10 mouse cellular contexts compared by ENCODE assay signal in the genomic region with DNA sequence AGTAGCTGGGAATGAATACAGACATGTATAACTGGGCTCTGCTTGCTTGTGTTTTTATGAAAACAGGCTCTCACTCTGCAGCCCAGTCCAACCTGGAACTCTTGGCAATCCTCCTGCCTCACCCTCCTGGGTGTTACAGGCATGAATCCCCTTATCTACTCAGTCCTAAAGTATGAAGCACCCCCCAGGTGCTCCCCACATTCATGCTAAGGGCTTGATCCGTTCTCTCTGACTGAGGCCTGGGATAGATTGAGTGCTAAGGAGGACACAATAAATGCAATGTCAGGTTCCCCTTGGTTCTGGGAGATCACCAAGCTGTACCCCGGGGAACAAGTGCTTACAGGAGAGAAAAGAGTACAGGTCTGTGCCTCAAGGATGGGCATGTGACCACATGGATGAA. TPM values are rescaled to one million over a fixed set of nuclear protein-coding genes. Genes with fewer than 3 reads are reported as not detected.
DNase-seq lines count a peak whose midpoint lies in the region; ATAC-seq and TF ChIP-seq lines count a peak whose summit lies in the region.
"Had no signal": no experiment of that assay in that cellular context is flagged by ENCODE, and none has a peak within 500 bp of the region (broad histone marks: within the 10 kb centered on the region; RNA-seq: fewer than 3 reads in every experiment).

No protein-coding gene starts in this region.

- no peak for TF ChIP-seq POLR2A in CH12.LX (IDR thresholded peaks at IDR 0.05; ENCODE audit: low read depth, low read length)

- H3K4me2 ChIP-seq in forebrain, embryonic 13.5 days = 0 out of 2 replicates have a peak overlapping the region, but pooled peaks have one; percentile 96
- no peak overlapping the region for H3K4me2 ChIP-seq in forebrain, embryonic 16.5 days (ENCODE audit: low read length)
- peak overlapping the region; percentile 75 for H3K4me2 ChIP-seq in kidney, embryonic 15.5 days
- H3K4me2 ChIP-seq in CH12.LX (ENCODE audit: insufficient read depth, low read depth, poor library complexity, severe bottlenecking) = 0 out of 2 replicates have a peak overlapping the region, but pooled peaks have one; percentile 34

- H3K79me2 ChIP-seq in CH12.LX (replicated peaks; ENCODE audit: control insufficient read depth, extremely low read depth, insufficient read depth, poor library complexity, severe bottlenecking) = no peaks in the 10 kb centered on the region

- peak overlapping the region; percentile 39; the same call in 1 of the 2 replicates for H3K4me3 ChIP-seq in forebrain, embryonic 13.5 days
- no peak overlapping the region for H3K4me3 ChIP-seq in forebrain, embryonic 16.5 days (replicated peaks; ENCODE audit: low read length)
- no peak overlapping the region for H3K4me3 ChIP-seq in kidney, embryonic 15.5 days (replicated peaks)
- H3K4me3 ChIP-seq in CH12.LX (replicated peaks in 1 of 3; ENCODE audit: low read depth in 2 of 3, low read length in 2 of 3, poor library complexity in 1 of 3) = no peak overlapping the region
- peak overlapping the region; percentile 1; the same call in 1 of the 2 replicates for H3K4me3 ChIP-seq in limb, embryonic 10.5 days

- no peak for TF ChIP-seq CTCF in CH12.LX (conservative IDR thresholded peaks at IDR 0.05 in 1 of 2, IDR thresholded peaks at IDR 0.05 in 1 of 2; ENCODE audit: low read depth in 2 of 2, low read length in 2 of 2)

- H3K27me3 ChIP-seq in forebrain, embryonic 13.5 days = no peaks in the 10 kb centered on the region
- H3K27me3 ChIP-seq in forebrain, embryonic 16.5 days (replicated peaks; ENCODE audit: control insufficient read depth, insufficient read depth, low read length) = no peaks in the 10 kb centered on the region
- no peaks in the 10 kb centered on the region for H3K27me3 ChIP-seq in kidney, embryonic 15.5 days
- no peaks in the 10 kb centered on the region for H3K27me3 ChIP-seq in CH12.LX (replicated peaks)
- H3K27me3 ChIP-seq in limb, embryonic 10.5 days (ENCODE audit: low read depth, poor library complexity, severe bottlenecking) = no peaks in the 10 kb centered on the region

- no peak for DNase-seq in kidney, postnatal 10 days
- no peak for DNase-seq in CH12.LX (ENCODE audit: extremely low read depth)
- DNase-seq in limb, embryonic 10.5 days (ENCODE audit: low spot score) = no peak
- DNase-seq in urinary bladder, postnatal 36 days (ENCODE audit: low spot score in 2 of 2) = no peak
- no peak for DNase-seq in adipocyte (ENCODE audit: low spot score)

- WGBS in forebrain, embryonic 13.5 days = 56% methylated on average over 2 of the region's 2 CpGs
- 63% methylated on average over 2 of the region's 2 CpGs for WGBS in forebrain, embryonic 16.5 days
- 53% methylated on average over 2 of the region's 2 CpGs for WGBS in kidney, embryonic 15.5 days
- 68% methylated on average over 2 of the region's 2 CpGs for WGBS in limb, embryonic 10.5 days

- TF ChIP-seq RAD21 in CH12.LX (IDR thresholded peaks at IDR 0.05; ENCODE audit: low read depth, low read length) = no peak

- H3K9me3 ChIP-seq in forebrain, embryonic 13.5 days (replicated peaks) = no peaks in the 10 kb centered on the region
- H3K9me3 ChIP-seq in forebrain, embryonic 16.5 days (ENCODE audit: control insufficient read depth, low read length) = no peaks in the 10 kb centered on the region
- no peaks in the 10 kb centered on the region for H3K9me3 ChIP-seq in kidney, embryonic 15.5 days (replicated peaks)
- H3K9me3 ChIP-seq in CH12.LX (replicated peaks; ENCODE audit: low read length) = no peaks in the 10 kb centered on the region
- H3K9me3 ChIP-seq in limb, embryonic 10.5 days (replicated peaks) = no peaks in the 10 kb centered on the region

- no peak overlapping the region for H3K27ac ChIP-seq in forebrain, embryonic 13.5 days
- no peak overlapping the region for H3K27ac ChIP-seq in forebrain, embryonic 16.5 days (ENCODE audit: low read length)
- H3K27ac ChIP-seq in kidney, embryonic 15.5 days = peak overlapping the region; percentile 94; the same call in 1 of the 2 replicates
- no peak overlapping the region for H3K27ac ChIP-seq in CH12.LX (ENCODE audit: insufficient read depth, low read depth)
- peak overlapping the region; percentile 84; the same call in 1 of the 2 replicates for H3K27ac ChIP-seq in limb, embryonic 10.5 days

- H3K9ac ChIP-seq in forebrain, embryonic 13.5 days = no peak overlapping the region
- H3K9ac ChIP-seq in forebrain, embryonic 16.5 days (replicated peaks; ENCODE audit: low read depth, low read length) = no peak overlapping the region
- peak overlapping the region; percentile 44 for H3K9ac ChIP-seq in kidney, embryonic 15.5 days
- no peak overlapping the region; the same call in 1 of the 2 replicates for H3K9ac ChIP-seq in CH12.LX (ENCODE audit: insufficient read depth, low read depth)

- dilution Hi-C loops in CH12.LX (cut with MboI; ENCODE audit: extremely low pct_ligation_motif_present, extremely low pct_unique_long_range_greater_than_20kb, low sequenced_read_pairs) = no loop called here

- no peak for TF ChIP-seq EP300 in CH12.LX (IDR thresholded peaks at IDR 0.05; ENCODE audit: low read length)

- in situ Hi-C loops in CH12.LX (cut with MboI; ENCODE audit: low pct_ligation_motif_present, low pct_unique_long_range_greater_than_20kb, low sequenced_read_pairs) = no loop called here

- ATAC-seq in forebrain, embryonic 13.5 days = no peak
- no peak for ATAC-seq in forebrain, embryonic 16.5 days
- ATAC-seq in kidney, embryonic 15.5 days (replicated peaks; ENCODE audit: low FRiP score) = no peak

- H3K4me1 ChIP-seq in forebrain, embryonic 13.5 days = peaks cover 39% of the 10 kb centered on the region
- H3K4me1 ChIP-seq in forebrain, embryonic 16.5 days (replicated peaks; ENCODE audit: control insufficient read depth, insufficient read depth, low read length) = peaks cover 29% of the 10 kb centered on the region
- peaks cover 50% of the 10 kb centered on the region for H3K4me1 ChIP-seq in kidney, embryonic 15.5 days
- H3K4me1 ChIP-seq in CH12.LX (ENCODE audit: control insufficient read depth in 1 of 2, insufficient read depth in 2 of 2) = peaks cover 16 to 31% of the 10 kb centered on the region in 2 experiments
- peaks cover 50% of the 10 kb centered on the region for H3K4me1 ChIP-seq in limb, embryonic 10.5 days

- H3K36me3 ChIP-seq in forebrain, embryonic 13.5 days (ENCODE audit: poor library complexity, severe bottlenecking) = no peaks in the 10 kb centered on the region
- H3K36me3 ChIP-seq in forebrain, embryonic 16.5 days (ENCODE audit: control insufficient read depth, insufficient read depth) = no peaks in the 10 kb centered on the region
- no peaks in the 10 kb centered on the region for H3K36me3 ChIP-seq in kidney, embryonic 15.5 days
- no peaks in the 10 kb centered on the region for H3K36me3 ChIP-seq in CH12.LX (replicated peaks in 1 of 2; ENCODE audit: control insufficient read depth in 1 of 2, insufficient read depth in 1 of 2, low read length in 1 of 2)
- no peaks in the 10 kb centered on the region for H3K36me3 ChIP-seq in limb, embryonic 10.5 days

TF ChIP-seq in CH12.LX, 34 proteins besides CTCF, POLR2A, EP300 and RAD21 (continues in another document):
- TF ChIP-seq BHLHE40 (IDR thresholded peaks at IDR 0.05; ENCODE audit: low read depth, low read length) (no peak), PAX5 (IDR thresholded peaks at IDR 0.05; ENCODE audit: low read length) (no peak)

RNA-seq across cellular contexts. Expression of gene Bbc3, which starts 10.6 kb away (rescaled TPM):
- 10.0 and 12.2 TPM in 2 replicates for polyA plus RNA-seq in forebrain, embryonic 13.5 days (2015; fragmentation: Nextera tagmentation; extraction: Ambion mirVana)
- 17.6 and 18.9 TPM in 2 replicates for polyA plus RNA-seq in forebrain, embryonic 16.5 days (2015; fragmentation: Nextera tagmentation; extraction: Ambion mirVana)
- polyA plus RNA-seq in kidney, embryonic 15.5 days (2015; fragmentation: Nextera tagmentation; extraction: Ambion mirVana) = 12.3 and 12.4 TPM in 2 replicates
- total RNA-seq in CH12.LX (2012; rRNA removed) (33.2 and 61.7 TPM in 2 replicates), CH12.LX (2014; rRNA removed) (23.2 and 25.4 TPM in 2 replicates)
- 22.2 and 23.3 TPM in 2 replicates for polyA plus RNA-seq in CH12.LX (2012; ENCODE audit: insufficient read length, low read depth)
- polyA plus RNA-seq in limb, embryonic 10.5 days (2016; fragmentation: Nextera tagmentation; extraction: Ambion mirVana) = 14.5 and 19.1 TPM in 2 replicates

RNA-seq across cellular contexts. Expression of gene Ccdc9, which starts 11.0 kb away (rescaled TPM):
- polyA plus RNA-seq in forebrain, embryonic 13.5 days (2015; fragmentation: Nextera tagmentation; extraction: Ambion mirVana) = 25.2 and 32.2 TPM in 2 replicates
- 25.0 and 29.4 TPM in 2 replicates for polyA plus RNA-seq in forebrain, embryonic 16.5 days (2015; fragmentation: Nextera tagmentation; extraction: Ambion mirVana)
- 28.9 and 33.0 TPM in 2 replicates for polyA plus RNA-seq in kidney, embryonic 15.5 days (2015; fragmentation: Nextera tagmentation; extraction: Ambion mirVana)
- 47.6 and 53.3 TPM in 2 replicates for total RNA-seq in CH12.LX (2012; rRNA removed)
- total RNA-seq in CH12.LX (2014; rRNA removed) = 32.0 and 37.5 TPM in 2 replicates
- polyA plus RNA-seq in CH12.LX (2012; ENCODE audit: insufficient read length, low read depth) = 81.0 and 94.2 TPM in 2 replicates
- polyA plus RNA-seq in limb, embryonic 10.5 days (2016; fragmentation: Nextera tagmentation; extraction: Ambion mirVana) = 36.3 and 36.8 TPM in 2 replicates

RNA-seq across cellular contexts. Expression of gene Inafm1, which starts 24.2 kb away (rescaled TPM):
- 14.0 and 15.5 TPM in 2 replicates for polyA plus RNA-seq in forebrain, embryonic 13.5 days (2015; fragmentation: Nextera tagmentation; extraction: Ambion mirVana)
- 23.3 and 27.2 TPM in 2 replicates for polyA plus RNA-seq in forebrain, embryonic 16.5 days (2015; fragmentation: Nextera tagmentation; extraction: Ambion mirVana)
- 16.4 and 19.5 TPM in 2 replicates for polyA plus RNA-seq in kidney, embryonic 15.5 days (2015; fragmentation: Nextera tagmentation; extraction: Ambion mirVana)
- total RNA-seq in CH12.LX (2012; rRNA removed) (5.6 and 7.4 TPM in 2 replicates), CH12.LX (2014; rRNA removed) (1.1 and 1.5 TPM in 2 replicates)
- polyA plus RNA-seq in CH12.LX (2012; ENCODE audit: insufficient read length, low read depth) = 9.3 and 9.5 TPM in 2 replicates
- 5.4 and 7.4 TPM in 2 replicates for polyA plus RNA-seq in limb, embryonic 10.5 days (2016; fragmentation: Nextera tagmentation; extraction: Ambion mirVana)

RNA-seq across cellular contexts. Expression of gene C5ar1, which starts 38.3 kb away (rescaled TPM):
- polyA plus RNA-seq in forebrain, embryonic 13.5 days (2015; fragmentation: Nextera tagmentation; extraction: Ambion mirVana) = 0.57 and 1.2 TPM in 2 replicates
- 1.2 and 2.0 TPM in 2 replicates for polyA plus RNA-seq in forebrain, embryonic 16.5 days (2015; fragmentation: Nextera tagmentation; extraction: Ambion mirVana)
- polyA plus RNA-seq in kidney, embryonic 15.5 days (2015; fragmentation: Nextera tagmentation; extraction: Ambion mirVana) = 2.5 and 3.7 TPM in 2 replicates
- total RNA-seq in CH12.LX (2012; rRNA removed) (not detected in 2 replicates), CH12.LX (2014; rRNA removed) (not detected in 2 replicates)
- not detected in 2 replicates for polyA plus RNA-seq in CH12.LX (2012; ENCODE audit: insufficient read length, low read depth)
- 0.41 and 0.76 TPM in 2 replicates for polyA plus RNA-seq in limb, embryonic 10.5 days (2016; fragmentation: Nextera tagmentation; extraction: Ambion mirVana)

RNA-seq across cellular contexts. Expression of gene C5ar2, which starts 53.7 kb away (rescaled TPM):
- polyA plus RNA-seq in forebrain, embryonic 13.5 days (2015; fragmentation: Nextera tagmentation; extraction: Ambion mirVana) = 0.06 TPM in 1 of 2 replicates, not detected in the other
- 0.16 TPM in 1 of 2 replicates, not detected in the other for polyA plus RNA-seq in forebrain, embryonic 16.5 days (2015; fragmentation: Nextera tagmentation; extraction: Ambion mirVana)
- 0.04 and 0.08 TPM in 2 replicates for polyA plus RNA-seq in kidney, embryonic 15.5 days (2015; fragmentation: Nextera tagmentation; extraction: Ambion mirVana)
- total RNA-seq in CH12.LX (2012; rRNA removed) (0.04 TPM in 2 replicates), CH12.LX (2014; rRNA removed) (0.11 and 0.30 TPM in 2 replicates)
- 0.22 and 0.33 TPM in 2 replicates for polyA plus RNA-seq in CH12.LX (2012; ENCODE audit: insufficient read length, low read depth)
- 0.04 TPM in 1 of 2 replicates, not detected in the other for polyA plus RNA-seq in limb, embryonic 10.5 days (2016; fragmentation: Nextera tagmentation; extraction: Ambion mirVana)
- polyA plus RNA-seq: C2C12; embryonic facial prominence, embryonic 11.5 days had no signal

Comparison
In these comparisons a context has a peak if more than half of its experiments do, and no peak if none do; other contexts are left out.
1. H3K4me3 ChIP-seq: peak in forebrain, embryonic 13.5 days (single experiment) and limb, embryonic 10.5 days (single experiment); none in forebrain, embryonic 16.5 days (single experiment), kidney, embryonic 15.5 days (single experiment) and CH12.LX (0 of 3).
2. H3K27ac ChIP-seq: peak in kidney, embryonic 15.5 days (single experiment) and limb, embryonic 10.5 days (single experiment); none in forebrain, embryonic 13.5 days (single experiment), forebrain, embryonic 16.5 days (single experiment) and CH12.LX (single experiment).